ENCODE assay signal across 8 mouse cellular contexts in genomic region chr17:8310838-8311614, GRCm38 (mm10). TPM values are rescaled to one million over a fixed set of nuclear protein-coding genes. Genes with fewer than 3 reads are reported as not detected.
A peak's percentile ranks its signal among the peaks of the same experiment; 100 is the strongest.
DNase-seq lines count a peak whose midpoint lies in the region; ATAC-seq and TF ChIP-seq lines count a peak whose summit lies in the region.

Gene Sft2d1 (plus strand): TSS chr17:8311102.

- DNase-seq in 3T3-L1 (ENCODE audit: low read depth, low spot score): peak; percentile 96
- DNase-seq in adrenal gland, postnatal 4 days (ENCODE audit: low spot score in 2 of 2): peak; percentile 89 to 95
- DNase-seq in embryonic facial prominence, embryonic 14.5 days (ENCODE audit: low spot score): peak; percentile 97
- DNase-seq in heart, adult 8-10 months (ENCODE audit: low spot score): peak; percentile 95
- DNase-seq in kidney, adult 9 months: peak; percentile 98
- peak; percentile 91 for DNase-seq in limb, embryonic 14.5 days (ENCODE audit: low spot score)
- peak; percentile 97 for DNase-seq in midbrain, postnatal 0 days (ENCODE audit: low spot score)
- DNase-seq in spleen, postnatal 14 days (ENCODE audit: low spot score in 2 of 2): peak; percentile 86 to 93

- H3K4me1 ChIP-seq in embryonic facial prominence, embryonic 14.5 days (ENCODE audit: control insufficient read depth, insufficient read depth, low read length): peaks cover 12% of the 10 kb centered on the region
- H3K4me1 ChIP-seq in limb, embryonic 14.5 days (ENCODE audit: control insufficient read depth, insufficient read depth, low read length): peaks cover 10% of the 10 kb centered on the region
- H3K4me1 ChIP-seq in midbrain, postnatal 0 days (ENCODE audit: insufficient read depth, low read length): peaks cover 12% of the 10 kb centered on the region

- no peaks in the 10 kb centered on the region for H3K27me3 ChIP-seq in embryonic facial prominence, embryonic 14.5 days (replicated peaks; ENCODE audit: control insufficient read depth, insufficient read depth, low read length)
- no peaks in the 10 kb centered on the region for H3K27me3 ChIP-seq in limb, embryonic 14.5 days (ENCODE audit: control insufficient read depth, insufficient read depth, low read length)
- no peaks in the 10 kb centered on the region for H3K27me3 ChIP-seq in midbrain, postnatal 0 days (ENCODE audit: insufficient read depth, low read length)

- no peak for TF ChIP-seq CTCF in midbrain, postnatal 0 days (IDR thresholded peaks at IDR 0.05)

- no peaks in the 10 kb centered on the region for H3K9me3 ChIP-seq in embryonic facial prominence, embryonic 14.5 days (ENCODE audit: control insufficient read depth, low read length)
- no peaks in the 10 kb centered on the region for H3K9me3 ChIP-seq in limb, embryonic 14.5 days (ENCODE audit: control insufficient read depth, low read length)
- H3K9me3 ChIP-seq in midbrain, postnatal 0 days (ENCODE audit: low read length): no peaks in the 10 kb centered on the region

- H3K4me3 ChIP-seq in embryonic facial prominence, embryonic 14.5 days (ENCODE audit: low read depth, low read length): peak within 1 kb of the TSS; percentile 74
- peak within 1 kb of the TSS; percentile 78 for H3K4me3 ChIP-seq in limb, embryonic 14.5 days (replicated peaks; ENCODE audit: low read length)
- H3K4me3 ChIP-seq in midbrain, postnatal 0 days (ENCODE audit: low read depth, low read length): peak within 1 kb of the TSS; percentile 76

- ATAC-seq in embryonic facial prominence, embryonic 14.5 days (ENCODE audit: low read depth): peak; percentile 96
- peak; percentile 95 for ATAC-seq in limb, embryonic 14.5 days (ENCODE audit: low FRiP score, low read depth)
- ATAC-seq in midbrain, postnatal 0 days (ENCODE audit: low FRiP score): peak; percentile 93

- 0% methylated on average over 20 of the region's 54 CpGs for WGBS in embryonic facial prominence, embryonic 14.5 days
- under 1% methylated on average over 30 of the region's 54 CpGs for WGBS in limb, embryonic 14.5 days
- WGBS in midbrain, postnatal 0 days: 0% methylated on average over 50 of the region's 54 CpGs

- H3K9ac ChIP-seq in embryonic facial prominence, embryonic 14.5 days (ENCODE audit: low read depth, low read length): peak within 1 kb of the TSS; percentile 74
- peak within 1 kb of the TSS; percentile 66 for H3K9ac ChIP-seq in limb, embryonic 14.5 days (ENCODE audit: low read depth, low read length, severe bottlenecking)
- H3K9ac ChIP-seq in midbrain, postnatal 0 days (replicated peaks; ENCODE audit: low read length, poor library complexity, severe bottlenecking): peak within 1 kb of the TSS; percentile 83

- H3K27ac ChIP-seq in embryonic facial prominence, embryonic 14.5 days (replicated peaks; ENCODE audit: low read depth, low read length): peak within 1 kb of the TSS; percentile 69
- peak within 1 kb of the TSS; percentile 50; the same call in 1 of the 2 replicates for H3K27ac ChIP-seq in limb, embryonic 14.5 days (replicated peaks; ENCODE audit: low read depth, low read length)
- H3K27ac ChIP-seq in midbrain, postnatal 0 days (ENCODE audit: low read depth, low read length): peak within 1 kb of the TSS; percentile 82

- H3K4me2 ChIP-seq in embryonic facial prominence, embryonic 14.5 days (ENCODE audit: low read depth, low read length): peak within 1 kb of the TSS; percentile 62
- peak within 1 kb of the TSS; percentile 73 for H3K4me2 ChIP-seq in limb, embryonic 14.5 days (replicated peaks; ENCODE audit: low read depth, low read length, severe bottlenecking)
- H3K4me2 ChIP-seq in midbrain, postnatal 0 days (ENCODE audit: low read depth, low read length, poor library complexity, severe bottlenecking): peak within 1 kb of the TSS; percentile 48

- TF ChIP-seq POLR2A in limb, embryonic 14.5 days (IDR thresholded peaks at IDR 0.05; ENCODE audit: borderline replicate concordance, extremely low read depth, insufficient read depth, insufficient read length): peak; percentile 59; the same call in 1 of the 2 replicates

- H3K36me3 ChIP-seq in embryonic facial prominence, embryonic 14.5 days (ENCODE audit: control insufficient read depth, insufficient read depth, low read length): no peaks in the 10 kb centered on the region
- H3K36me3 ChIP-seq in limb, embryonic 14.5 days (ENCODE audit: control insufficient read depth, insufficient read depth, low read length): no peaks in the 10 kb centered on the region
- H3K36me3 ChIP-seq in midbrain, postnatal 0 days (ENCODE audit: insufficient read depth, low read length): no peaks in the 10 kb centered on the region

RNA-seq across cellular contexts. Expression of gene Sft2d1, which starts in this region (rescaled TPM):
- 10 to 100 TPM; 47.7 to 49.2 TPM for total RNA-seq in adrenal gland, postnatal 4 days (2021)
- polyA plus RNA-seq in embryonic facial prominence, embryonic 14.5 days (2014; fragmentation: Nextera tagmentation; extraction: Ambion mirVana): 65.9 and 72.2 TPM in 2 replicates
- 10 to 100 TPM; 14.4 to 18.8 (median 16.2) TPM for total RNA-seq in heart, adult 8-10 months (2022)
- 103 and 115 TPM in 2 replicates for polyA plus RNA-seq in limb, embryonic 14.5 days (2012; rRNA removed)
- polyA plus RNA-seq in limb, embryonic 14.5 days (2014; fragmentation: Nextera tagmentation; extraction: Ambion mirVana): 55.8 and 70.1 TPM in 2 replicates
- 113 and 130 TPM in 2 replicates for total RNA-seq in midbrain, postnatal 0 days (2014; rRNA removed)
- 221 and 235 TPM in 2 replicates for polyA plus RNA-seq in midbrain, postnatal 0 days (2015; fragmentation: Nextera tagmentation; extraction: Ambion mirVana)

Comparison
In these comparisons a context has a peak if more than half of its experiments do, and no peak if none do; other contexts are left out.
1. Peak in every context shown above with its lines: DNase-seq, ATAC-seq, H3K4me3 ChIP-seq and H3K27ac ChIP-seq.